Mouse (Mus musculus): ENCODE measurements at regions not wholly inside any gene's neighbourhood (a gene's known extent, or its start where the extent isn't known, plus 50 kb on each side); places are given as distances from the start of the nearest gene placed in this dataset. TPM values are rescaled to one million over a fixed set of nuclear protein-coding genes. Genes with fewer than 3 reads are reported as not detected.

GRCm38 (mm10) chr3:34959044-34959521 lies 308.9 kb downstream of the Sox2 start:
- Histone ChIP-seq H3K4me2 (replicated peaks; ENCODE audit: low read depth, low read length) (no peak overlapping the region), H3K4me1 (ENCODE audit: control insufficient read depth, insufficient read depth, low read length) (no peaks in the 10 kb centered on the region), H3K9ac (ENCODE audit: low read depth, low read length) (no peak overlapping the region), H3K4me3 (ENCODE audit: low read length) (no peak overlapping the region), H3K27ac (ENCODE audit: low read depth, low read length) (no peak overlapping the region), H3K9me3 (ENCODE audit: control insufficient read depth, low read length) (no peaks in the 10 kb centered on the region), H3K36me3 (ENCODE audit: control insufficient read depth, insufficient read depth, low read length) (no peaks in the 10 kb centered on the region), H3K27me3 (ENCODE audit: control insufficient read depth, insufficient read depth, low read length) (no peaks in the 10 kb centered on the region)
- 82% methylated on average over 19 of the region's 19 CpGs for WGBS
- no peak for ATAC-seq (ENCODE audit: low FRiP score, low TSS enrichment)

GRCm38 (mm10) chr3:34966442-34966841 lies 316.2 kb downstream of the Sox2 start:
- no peaks in the 10 kb centered on the region for H3K36me3 ChIP-seq (ENCODE audit: control insufficient read depth, insufficient read depth, low read length)
- H3K4me3 ChIP-seq (ENCODE audit: low read length), result no peak overlapping the region
- H3K27me3 ChIP-seq (ENCODE audit: control insufficient read depth, insufficient read depth, low read length), result no peaks in the 10 kb centered on the region
- no peaks in the 10 kb centered on the region for H3K4me1 ChIP-seq (ENCODE audit: control insufficient read depth, insufficient read depth, low read length)
- no peak overlapping the region for H3K4me2 ChIP-seq (replicated peaks; ENCODE audit: low read depth, low read length)
- WGBS, result 68% methylated on average over 6 of the region's 6 CpGs
- no peak overlapping the region for H3K27ac ChIP-seq (ENCODE audit: low read depth, low read length)
- no peaks in the 10 kb centered on the region for H3K9me3 ChIP-seq (ENCODE audit: control insufficient read depth, low read length)
- ATAC-seq (ENCODE audit: low FRiP score, low TSS enrichment), result no peak
- no peak overlapping the region for H3K9ac ChIP-seq (ENCODE audit: low read depth, low read length)

GRCm38 (mm10) chr3:34967911-34968310 lies 317.7 kb downstream of the Sox2 start:
- ATAC-seq (ENCODE audit: low FRiP score, low TSS enrichment), result no peak
- H3K4me3 ChIP-seq (ENCODE audit: low read length), result no peak overlapping the region
- no peaks in the 10 kb centered on the region for H3K27me3 ChIP-seq (ENCODE audit: control insufficient read depth, insufficient read depth, low read length)
- H3K4me1 ChIP-seq (ENCODE audit: control insufficient read depth, insufficient read depth, low read length), result no peaks in the 10 kb centered on the region
- no peak overlapping the region for H3K4me2 ChIP-seq (replicated peaks; ENCODE audit: low read depth, low read length)
- no peak overlapping the region for H3K27ac ChIP-seq (ENCODE audit: low read depth, low read length)
- no peaks in the 10 kb centered on the region for H3K36me3 ChIP-seq (ENCODE audit: control insufficient read depth, insufficient read depth, low read length)
- 80% methylated on average over 2 of the region's 2 CpGs for WGBS
- no peaks in the 10 kb centered on the region for H3K9me3 ChIP-seq (ENCODE audit: control insufficient read depth, low read length)
- no peak overlapping the region for H3K9ac ChIP-seq (ENCODE audit: low read depth, low read length)

- Histone ChIP-seq H3K27ac (ENCODE audit: low read depth, low read length) (no peak overlapping the region), H3K9ac (ENCODE audit: low read depth, low read length) (no peak overlapping the region), H3K4me2 (replicated peaks; ENCODE audit: low read depth, low read length) (no peak overlapping the region), H3K9me3 (ENCODE audit: control insufficient read depth, low read length) (no peaks in the 10 kb centered on the region), H3K4me1 (ENCODE audit: control insufficient read depth, insufficient read depth, low read length) (no peaks in the 10 kb centered on the region), H3K36me3 (ENCODE audit: control insufficient read depth, insufficient read depth, low read length) (no peaks in the 10 kb centered on the region), H3K27me3 (ENCODE audit: control insufficient read depth, insufficient read depth, low read length) (no peaks in the 10 kb centered on the region), H3K4me3 (ENCODE audit: low read length) (no peak overlapping the region)
- no peak for ATAC-seq (ENCODE audit: low FRiP score, low TSS enrichment)
- WGBS, result 89% methylated on average over 4 of the region's 4 CpGs
Measured at GRCm38 (mm10) chr3:34971536-34971935, 321.3 kb downstream of the Sox2 start.

GRCm38 (mm10) chr3:34974371-34974770 lies 324.2 kb downstream of the Sox2 start:
- ATAC-seq (ENCODE audit: low FRiP score, low TSS enrichment), result no peak
- Histone ChIP-seq H3K9me3 (ENCODE audit: control insufficient read depth, low read length) (no peaks in the 10 kb centered on the region), H3K27ac (ENCODE audit: low read depth, low read length) (no peak overlapping the region), H3K4me3 (ENCODE audit: low read length) (no peak overlapping the region), H3K4me2 (replicated peaks; ENCODE audit: low read depth, low read length) (no peak overlapping the region), H3K4me1 (ENCODE audit: control insufficient read depth, insufficient read depth, low read length) (no peaks in the 10 kb centered on the region), H3K36me3 (ENCODE audit: control insufficient read depth, insufficient read depth, low read length) (no peaks in the 10 kb centered on the region), H3K9ac (ENCODE audit: low read depth, low read length) (no peak overlapping the region), H3K27me3 (ENCODE audit: control insufficient read depth, insufficient read depth, low read length) (no peaks in the 10 kb centered on the region)
- 84% methylated on average over 7 of the region's 7 CpGs for WGBS

Small RNA genes lying in the stretch of these regions (microRNA-seq; reads per million reads assigned to microRNA genes)
- not detected for gene Mir6378

Data from kidney, embryonic 14.5 days (tissue).